ENCODE assay signal across 34 mouse cellular contexts in the genomic region with DNA sequence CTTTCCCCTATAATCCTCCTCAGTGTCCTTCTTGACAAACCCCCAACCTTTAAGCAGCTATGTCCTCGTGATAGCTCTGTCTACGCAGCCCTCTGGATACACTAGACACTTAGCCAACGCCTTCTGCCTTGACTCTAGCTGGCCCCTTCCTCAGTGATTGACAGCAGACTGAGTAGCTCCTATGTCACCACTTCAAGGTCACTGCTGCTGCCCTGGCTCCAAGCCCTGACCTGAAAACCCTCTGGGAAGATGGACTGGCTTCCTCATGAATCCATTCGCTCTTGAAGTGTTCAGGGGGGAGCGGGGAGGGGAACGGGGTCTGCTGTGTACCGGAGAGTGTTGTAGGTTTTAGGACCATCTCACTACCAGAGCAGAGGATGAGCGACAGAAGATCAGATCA. TPM values are rescaled to one million over a fixed set of nuclear protein-coding genes. Genes with fewer than 3 reads are reported as not detected.
"Had no signal": no experiment of that assay in that cellular context is flagged by ENCODE, and none has a peak within 500 bp of the region (broad histone marks: within the 10 kb centered on the region; RNA-seq: fewer than 3 reads in every experiment).

No protein-coding gene starts in this region.

- DNase-seq: cerebellum, postnatal 36 days; embryo, embryonic 11 days; forebrain, postnatal 0 days; gastrocnemius, adult 2 months; gastrocnemius, postnatal 10 days; gastrocnemius, postnatal 14 days; gastrocnemius, postnatal 25 days; gastrocnemius, postnatal 36 days; heart, adult 11 months; heart, adult 18-20 months; heart, adult 2 months had no signal

RNA-seq across cellular contexts. Expression of a gene that starts 15.9 kb away (rescaled TPM):
- total RNA-seq: common myeloid progenitor, adult 5-6 weeks; forebrain, postnatal 0 days; gastrocnemius, adult 18-20 months; gastrocnemius, adult 2 months; gastrocnemius, adult 8-10 months; gastrocnemius, postnatal 10 days; gastrocnemius, postnatal 14 days; gastrocnemius, postnatal 25 days; gastrocnemius, postnatal 36 days; gastrocnemius, postnatal 4 days; granulocyte monocyte progenitor cell, adult 5-6 weeks; heart, adult 18-20 months; heart, adult 2 months; heart, adult 8-10 months had no signal
- polyA plus RNA-seq: cortical plate, adult 2 months; embryonic facial prominence, embryonic 11.5 days; embryonic facial prominence, embryonic 15.5 days; erythroblast, embryonic 14.5 days; forebrain, embryonic 10.5 days; forebrain, embryonic 11.5 days; forebrain, embryonic 12.5 days; forebrain, embryonic 13.5 days; forebrain, embryonic 14.5 days; forebrain, embryonic 15.5 days; forebrain, embryonic 16.5 days; forebrain, postnatal 0 days; frontal cortex, adult 2 months; gonadal fat pad, adult 2 months; heart, adult 2 months; heart, embryonic 10.5 days; heart, embryonic 11.5 days; heart, embryonic 12.5 days; heart, embryonic 13.5 days had no signal
